Mouse (Mus musculus) limb, embryonic 10.5 days (tissue): Measurements from ENCODE around the gene Olfr1509. TPM values are rescaled to one million over a fixed set of nuclear protein-coding genes. Genes with fewer than 3 reads are reported as not detected.
"Not testable (repeated sequence)": the region's sequence is repeated elsewhere in the genome, so short reads cannot be mapped to it uniquely, and the experiment has no call there.

Experiments
- DNase-seq: peaks from one replicate; pipeline ENCODE4 v3.0.0-alpha.2; 2017; ENCODE audit warnings: low spot score
- H3K27ac ChIP-seq: fragments of 300-500 bp; sonication (generic); 2 replicates; pipeline ENCODE4 v1.5.1; 2016; ENCODE audit warnings: mild to moderate bottlenecking
- H3K27me3 ChIP-seq: fragments of 300-500 bp; sonication (generic); 2 replicates; pipeline ENCODE4 v1.6.1; 2016; ENCODE audit warnings: low read depth, mild to moderate bottlenecking; ENCODE audit not compliant: poor library complexity, severe bottlenecking
- H3K36me3 ChIP-seq: fragments of 300-500 bp; sonication (generic); 2 replicates; pipeline ENCODE4 v1.6.1; 2016; ENCODE audit warnings: mild to moderate bottlenecking, moderate library complexity
- H3K4me1 ChIP-seq: fragments of 300-500 bp; sonication (generic); 2 replicates; pipeline ENCODE4 v1.6.1; 2016
- H3K4me3 ChIP-seq: fragments of 300-500 bp; sonication (generic); 2 replicates; pipeline ENCODE4 v1.5.1; 2016; ENCODE audit warnings: mild to moderate bottlenecking, moderate library complexity
- H3K9me3 ChIP-seq: fragments of 300-500 bp; sonication (generic); replicated peaks from 2 replicates; pipeline ENCODE4 v1.6.1; 2016; ENCODE audit warnings: mild to moderate bottlenecking
- WGBS: fragments of 180-500 bp; shearing (Covaris S2); methylation state at CpG from one replicate; pipeline ENCODE4 v1.1.7; 2016; 5-methylcytosine and 5-hydroxymethylcytosine counted together
- polyA plus RNA-seq: library from polyadenylated mRNA; unstranded; fragments of >200 nt; fragmentation: Nextera tagmentation; extraction: Ambion mirVana; gene quantifications from 2 replicates; pipeline ENCODE4 v1.2.1, GENCODE M21; 2016

Gene Olfr1509
- not detected in 2 replicates for polyA plus RNA-seq

DNA sequence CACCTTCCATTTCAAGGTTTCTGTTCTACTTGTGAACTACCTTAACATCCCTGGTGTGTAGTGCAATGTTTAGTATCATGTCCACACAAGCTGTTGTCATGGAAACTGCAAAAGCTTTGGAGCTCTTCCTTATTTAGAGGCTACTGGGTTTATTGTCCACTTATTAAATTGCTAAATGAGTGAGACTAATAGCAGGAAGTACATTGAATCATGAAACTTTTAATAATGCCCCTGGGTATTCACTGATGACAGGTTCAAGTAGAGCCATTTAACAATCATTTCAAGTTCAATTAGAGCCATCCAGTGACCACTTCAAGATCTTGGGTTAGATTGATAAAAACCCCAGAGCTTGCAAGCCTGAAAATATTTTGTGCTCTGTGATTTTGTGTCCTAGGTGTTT is at the start of gene Olfr1509:
Gene Olfr1509 (plus strand): TSS at position 301 of the 400 bp plus-strand sequence.
- no peaks in the 10 kb centered on the region for H3K4me1 ChIP-seq
- no peak for DNase-seq
- H3K4me3 ChIP-seq: no peak within 1 kb of the TSS
- no peaks in the 10 kb centered on the region for H3K9me3 ChIP-seq
- H3K27ac ChIP-seq: no peak within 1 kb of the TSS
- no peaks in the 10 kb centered on the region for H3K27me3 ChIP-seq
- H3K36me3 ChIP-seq: no peaks in the 10 kb centered on the region

GRCm38 (mm10) chr14:52397279-52397678 is 45.5 kb upstream of the Olfr1509 start, which contains the start of gene Olfr1511:
TSS of gene Olfr1511 (minus strand) at chr14:52397379.
- H3K27me3 ChIP-seq: no peaks in the 10 kb centered on the region
- no peaks in the 10 kb centered on the region for H3K4me1 ChIP-seq
- no peaks in the 10 kb centered on the region for H3K9me3 ChIP-seq
- no peak within 1 kb of the TSS for H3K4me3 ChIP-seq
- DNase-seq: no peak
- WGBS: 83% methylated on average over 4 of the region's 4 CpGs
- H3K36me3 ChIP-seq: no peaks in the 10 kb centered on the region
- H3K27ac ChIP-seq: no peak within 1 kb of the TSS

GRCm38 (mm10) chr14:52410142-52410919 is 32.5 kb upstream of the Olfr1509 start:
- H3K27ac ChIP-seq, H3K36me3 ChIP-seq, H3K4me1 ChIP-seq, H3K9me3 ChIP-seq, H3K27me3 ChIP-seq, H3K4me3 ChIP-seq, DNase-seq: not testable (repeated sequence)
- WGBS: 92% methylated on average over 7 of the region's 10 CpGs

DNA sequence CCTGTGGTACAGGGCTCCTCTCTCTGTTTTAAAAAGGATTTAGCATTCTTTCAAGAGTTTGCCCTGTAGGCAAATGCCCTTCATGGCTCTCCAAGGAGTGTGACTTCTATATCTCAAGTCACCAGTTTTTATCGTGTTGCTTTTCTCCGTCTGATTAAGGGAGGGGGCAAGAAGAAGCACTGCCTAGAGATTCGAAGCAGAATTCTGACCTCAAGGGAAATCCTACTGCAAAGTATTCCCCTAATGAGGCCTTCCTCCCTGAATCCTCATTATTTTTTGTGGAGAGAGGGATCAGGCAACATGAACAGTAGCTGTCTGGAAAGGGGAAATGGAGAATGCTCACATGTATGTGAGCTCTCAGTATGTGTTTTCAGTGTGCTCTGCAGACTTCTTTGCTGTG is 28.5 kb upstream of the Olfr1509 start, which contains the start of gene Olfr1510:
Gene Olfr1510 (minus strand): TSS at position 101 of the 400 bp plus-strand sequence.
- 91% methylated on average over 3 of the region's 3 CpGs for WGBS
- no peaks in the 10 kb centered on the region for H3K36me3 ChIP-seq

DNA sequence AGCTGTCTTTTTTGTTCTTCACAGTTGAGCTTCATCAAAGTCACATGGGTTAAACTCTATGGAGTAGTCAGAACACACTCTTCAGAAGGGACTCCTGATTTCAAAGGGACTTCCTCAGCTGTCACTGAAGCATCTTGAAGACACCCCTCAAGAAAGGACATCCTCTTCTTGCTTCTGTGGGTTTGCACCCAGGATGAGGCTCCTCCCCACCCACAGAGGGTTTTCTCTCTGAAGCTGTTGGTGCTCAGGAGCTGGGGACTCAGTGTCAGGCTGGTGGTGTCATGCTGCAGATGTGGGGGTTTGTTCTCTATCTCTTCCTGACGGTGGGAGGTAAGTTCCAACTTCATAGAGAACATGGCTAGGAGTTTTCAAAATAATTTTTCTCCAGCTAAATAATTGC is 15.1 kb upstream of the Olfr1509 start:
- Histone ChIP-seq H3K27me3 (no peaks in the 10 kb centered on the region), H3K4me3 (no peak overlapping the region), H3K4me1 (no peaks in the 10 kb centered on the region), H3K27ac (no peak overlapping the region), H3K9me3 (no peaks in the 10 kb centered on the region), H3K36me3 (no peaks in the 10 kb centered on the region)
- no peak for DNase-seq
- WGBS: 94% methylated on average over 1 of the region's 1 CpGs

More for the DNA sequence above, 28.5 kb upstream of the Olfr1509 start, which contains the start of gene Olfr1510:
- H3K9me3 ChIP-seq: no peaks in the 10 kb centered on the region
- no peaks in the 10 kb centered on the region for H3K27me3 ChIP-seq
- H3K27ac ChIP-seq: no peak within 1 kb of the TSS
- DNase-seq: no peak
- no peak within 1 kb of the TSS for H3K4me3 ChIP-seq
- H3K4me1 ChIP-seq: no peaks in the 10 kb centered on the region

DNA sequence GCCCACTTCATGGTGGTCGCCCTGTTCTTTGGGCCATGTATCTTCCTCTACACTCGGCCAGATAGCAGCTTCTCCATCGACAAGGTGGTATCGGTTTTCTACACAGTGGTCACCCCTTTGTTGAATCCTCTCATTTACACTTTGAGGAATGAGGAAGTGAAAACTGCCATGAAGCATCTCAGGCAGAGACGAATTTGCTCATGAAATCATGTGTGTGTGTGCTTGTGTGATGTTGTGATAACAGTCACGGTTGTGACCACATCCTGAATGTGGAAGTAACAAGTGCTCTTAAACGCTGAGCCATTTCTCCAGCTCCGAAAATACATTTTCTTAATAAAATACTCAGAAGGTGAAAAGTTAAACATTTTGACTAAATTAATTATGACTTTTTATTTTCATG is 8.3 kb downstream of the Olfr1509 start:
- Histone ChIP-seq H3K4me1 (no peaks in the 10 kb centered on the region), H3K4me3 (no peak overlapping the region), H3K27ac (no peak overlapping the region), H3K9me3 (no peaks in the 10 kb centered on the region), H3K27me3 (no peaks in the 10 kb centered on the region), H3K36me3 (no peaks in the 10 kb centered on the region)
- 91% methylated on average over 8 of the region's 8 CpGs for WGBS
- no peak for DNase-seq

GRCm38 (mm10) chr14:52461928-52462327 is 19.1 kb downstream of the Olfr1509 start:
- Histone ChIP-seq H3K4me3 (no peak overlapping the region), H3K36me3 (no peaks in the 10 kb centered on the region), H3K4me1 (no peaks in the 10 kb centered on the region), H3K27ac (no peak overlapping the region), H3K9me3 (no peaks in the 10 kb centered on the region), H3K27me3 (no peaks in the 10 kb centered on the region)
- no peak for DNase-seq

GRCm38 (mm10) chr14:52465738-52466137 is 22.9 kb downstream of the Olfr1509 start:
- 87% methylated on average over 1 of the region's 1 CpGs for WGBS
- no peak for DNase-seq
- Histone ChIP-seq H3K27me3 (no peaks in the 10 kb centered on the region), H3K4me3 (no peak overlapping the region), H3K27ac (no peak overlapping the region), H3K9me3 (no peaks in the 10 kb centered on the region), H3K4me1 (no peaks in the 10 kb centered on the region), H3K36me3 (no peaks in the 10 kb centered on the region)

GRCm38 (mm10) chr14:52467395-52467794 is 24.6 kb downstream of the Olfr1509 start, which contains the start of gene Olfr1508:
TSS of gene Olfr1508 (minus strand) at chr14:52467495.
- H3K36me3 ChIP-seq: no peaks in the 10 kb centered on the region
- no peaks in the 10 kb centered on the region for H3K4me1 ChIP-seq
- no peak for DNase-seq
- WGBS: 62% methylated on average over 2 of the region's 2 CpGs
- H3K4me3 ChIP-seq: no peak within 1 kb of the TSS
- H3K9me3 ChIP-seq: no peaks in the 10 kb centered on the region
- no peaks in the 10 kb centered on the region for H3K27me3 ChIP-seq
- H3K27ac ChIP-seq: no peak within 1 kb of the TSS

GRCm38 (mm10) chr14:52495516-52495915 is 52.7 kb downstream of the Olfr1509 start, which contains the start of gene Olfr1507:
TSS of gene Olfr1507 (minus strand) at chr14:52495749.
- no peak within 1 kb of the TSS for H3K4me3 ChIP-seq
- H3K4me1 ChIP-seq: no peaks in the 10 kb centered on the region
- no peaks in the 10 kb centered on the region for H3K36me3 ChIP-seq
- 79% methylated on average over 4 of the region's 4 CpGs for WGBS
- H3K9me3 ChIP-seq: no peaks in the 10 kb centered on the region
- H3K27ac ChIP-seq: no peak within 1 kb of the TSS
- no peak for DNase-seq
- no peaks in the 10 kb centered on the region for H3K27me3 ChIP-seq

Other genes starting within 250 kb of the Olfr1509 start
- gene Supt16, start 245.6 kb upstream of the Olfr1509 start, polyA plus RNA-seq: 78.5 and 84.5 TPM in 2 replicates
- 43.9 and 49.6 TPM in 2 replicates for gene Chd8, start 185.2 kb upstream of the Olfr1509 start, polyA plus RNA-seq
- 49.3 and 56.6 TPM in 2 replicates for gene Tox4, start 163.8 kb upstream of the Olfr1509 start, polyA plus RNA-seq
- gene Rab2b, start 163.4 kb upstream of the Olfr1509 start, polyA plus RNA-seq: 20.8 and 21.8 TPM in 2 replicates
- 58.6 and 64.5 TPM in 2 replicates for gene Mettl3, start 137.9 kb upstream of the Olfr1509 start, polyA plus RNA-seq
- 30.8 and 36.1 TPM in 2 replicates for gene Sall2, start 114.2 kb upstream of the Olfr1509 start, polyA plus RNA-seq
- not detected in 2 replicates for gene Olfr1513, start 86.6 kb upstream of the Olfr1509 start, polyA plus RNA-seq
- gene Olfr1512, start 63.8 kb upstream of the Olfr1509 start, polyA plus RNA-seq: not detected in 2 replicates
- gene Olfr1511, start 45.6 kb upstream of the Olfr1509 start, polyA plus RNA-seq: not detected in 2 replicates
- gene Olfr1510, start 28.6 kb upstream of the Olfr1509 start, polyA plus RNA-seq: not detected in 2 replicates
- not detected in 2 replicates for gene Olfr1508, start 24.5 kb downstream of the Olfr1509 start, polyA plus RNA-seq
- gene Olfr1507, start 52.8 kb downstream of the Olfr1509 start, polyA plus RNA-seq: not detected in 2 replicates